Mouse (Mus musculus) liver, adult 2 months (tissue): ENCODE results near the gene Epb41l5.

Source experiments
- CTCF ChIP-seq: fragments of 200-500 bp; IDR thresholded peaks from 2 replicates; pipeline ENCODE4 v1.5.1; 2011; ENCODE audit warnings: low read depth, low read length, control low read depth
- POLR2A ChIP-seq: fragments of 200-500 bp; IDR thresholded peaks from 2 replicates; pipeline ENCODE4 v1.6.1; 2011; ENCODE audit warnings: low read length, control low read depth; ENCODE audit not compliant: insufficient read depth; ENCODE audit errors: extremely low read depth

- no peak for TF ChIP-seq CTCF
- no peak for TF ChIP-seq POLR2A
Observed at GRCm38 (mm10) chr1:119640006-119640405, 8.8 kb downstream of the Epb41l5 start.
